Mouse (Mus musculus): ENCODE data around the gene Msln. TPM values are rescaled to one million over a fixed set of nuclear protein-coding genes. Genes with fewer than 3 reads are reported as not detected.

Gene Msln
- total and polyA plus RNA-seq, 3 experiments: not detected

- Histone ChIP-seq H3K9ac (ENCODE audit: insufficient read depth, low read depth) (no peak overlapping the region), H3K4me2 (ENCODE audit: insufficient read depth, low read depth, poor library complexity, severe bottlenecking) (no peak overlapping the region), H3K4me3 (replicated peaks in 1 of 3; ENCODE audit: low read depth in 2 of 3, low read length in 2 of 3, poor library complexity in 1 of 3) (no peak overlapping the region), H3K9me3 (replicated peaks; ENCODE audit: low read length) (no peaks in the 10 kb centered on the region), H3K4me1 (ENCODE audit: control insufficient read depth in 1 of 2, insufficient read depth in 2 of 2) (no peaks in the 10 kb centered on the region), H3K27ac (ENCODE audit: insufficient read depth, low read depth) (no peak overlapping the region), H3K27me3 (replicated peaks) (peaks cover 97% of the 10 kb centered on the region), H3K79me2 (replicated peaks; ENCODE audit: control insufficient read depth, extremely low read depth, insufficient read depth, poor library complexity, severe bottlenecking) (no peaks in the 10 kb centered on the region), H3K36me3 (replicated peaks in 1 of 2; ENCODE audit: control insufficient read depth in 1 of 2, insufficient read depth in 1 of 2, low read length in 1 of 2) (no peaks in the 10 kb centered on the region)
- no peak for TF ChIP-seq RCOR1 (conservative IDR thresholded peaks at IDR 0.05; ENCODE audit: low read depth, low read length)
- no peak for TF ChIP-seq SMC3 (IDR thresholded peaks at IDR 0.05; ENCODE audit: low read depth, low read length)
- no peak for TF ChIP-seq CHD1 (IDR thresholded peaks at IDR 0.05; ENCODE audit: low read depth, low read length)
- no peak for TF ChIP-seq GABPA (IDR thresholded peaks at IDR 0.05; ENCODE audit: insufficient replicate concordance, low read depth, low read length)
- TF ChIP-seq KAT2A (IDR thresholded peaks at IDR 0.05; ENCODE audit: insufficient replicate concordance, low read length): no peak
- TF ChIP-seq ZKSCAN1 (IDR thresholded peaks at IDR 0.05; ENCODE audit: borderline replicate concordance, low read depth, low read length): no peak
- no peak for TF ChIP-seq NRF1 (IDR thresholded peaks at IDR 0.05; ENCODE audit: low read depth, low read length)
- no peak for TF ChIP-seq MXI1 (IDR thresholded peaks at IDR 0.05; ENCODE audit: low read depth, low read length)
- no peak for TF ChIP-seq SIN3A (IDR thresholded peaks at IDR 0.05; ENCODE audit: low read length)
- no peak for TF ChIP-seq ETS1 (conservative IDR thresholded peaks at IDR 0.05; ENCODE audit: low read depth, low read length)
- no peak for DNase-seq (ENCODE audit: extremely low read depth)
- dilution Hi-C loops (cut with MboI; ENCODE audit: extremely low pct_ligation_motif_present, extremely low pct_unique_long_range_greater_than_20kb, low sequenced_read_pairs): no loop called here
- in situ Hi-C loops (cut with MboI; ENCODE audit: low pct_ligation_motif_present, low pct_unique_long_range_greater_than_20kb, low sequenced_read_pairs): no loop called here
These were observed 2.4 kb upstream of the Msln start for GRCm38 (mm10) chr17:25756378-25757242.

- Histone ChIP-seq H3K79me2 (replicated peaks; ENCODE audit: control insufficient read depth, extremely low read depth, insufficient read depth, poor library complexity, severe bottlenecking) (no peaks in the 10 kb centered on the region), H3K27me3 (replicated peaks) (peaks cover 98% of the 10 kb centered on the region), H3K4me3 (replicated peaks in 1 of 3; ENCODE audit: low read depth in 2 of 3, low read length in 2 of 3, poor library complexity in 1 of 3) (no peak overlapping the region), H3K4me2 (ENCODE audit: insufficient read depth, low read depth, poor library complexity, severe bottlenecking) (no peak overlapping the region), H3K27ac (ENCODE audit: insufficient read depth, low read depth) (no peak overlapping the region), H3K9ac (ENCODE audit: insufficient read depth, low read depth) (no peak overlapping the region), H3K36me3 (replicated peaks in 1 of 2; ENCODE audit: control insufficient read depth in 1 of 2, insufficient read depth in 1 of 2, low read length in 1 of 2) (no peaks in the 10 kb centered on the region), H3K4me1 (ENCODE audit: control insufficient read depth in 1 of 2, insufficient read depth in 2 of 2) (no peaks in the 10 kb centered on the region), H3K9me3 (replicated peaks; ENCODE audit: low read length) (no peaks in the 10 kb centered on the region)
- in situ Hi-C loops (cut with MboI; ENCODE audit: low pct_ligation_motif_present, low pct_unique_long_range_greater_than_20kb, low sequenced_read_pairs) (no loop called here), dilution Hi-C loops (cut with MboI; ENCODE audit: extremely low pct_ligation_motif_present, extremely low pct_unique_long_range_greater_than_20kb, low sequenced_read_pairs) (no loop called here)
- TF ChIP-seq ETS1 (conservative IDR thresholded peaks at IDR 0.05; ENCODE audit: low read depth, low read length) (no peak), MYC (IDR thresholded peaks at IDR 0.05; ENCODE audit: low read depth, low read length) (no peak), CTCF (conservative IDR thresholded peaks at IDR 0.05 in 1 of 2, IDR thresholded peaks at IDR 0.05 in 1 of 2; ENCODE audit: low read depth in 2 of 2, low read length in 2 of 2) (no peak), UBTF (IDR thresholded peaks at IDR 0.05; ENCODE audit: low read depth, low read length) (no peak), TCF12 (IDR thresholded peaks at IDR 0.05; ENCODE audit: low read depth, low read length) (no peak), USF2 (conservative IDR thresholded peaks at IDR 0.05; ENCODE audit: low read depth, low read length) (no peak), GABPA (IDR thresholded peaks at IDR 0.05; ENCODE audit: insufficient replicate concordance, low read depth, low read length) (no peak), KAT2A (IDR thresholded peaks at IDR 0.05; ENCODE audit: insufficient replicate concordance, low read length) (no peak), ZNF384 (IDR thresholded peaks at IDR 0.05; ENCODE audit: low read depth, low read length) (no peak), CHD1 (IDR thresholded peaks at IDR 0.05; ENCODE audit: low read depth, low read length) (no peak), RAD21 (IDR thresholded peaks at IDR 0.05; ENCODE audit: low read depth, low read length) (no peak), SMC3 (IDR thresholded peaks at IDR 0.05; ENCODE audit: low read depth, low read length) (no peak), MXI1 (IDR thresholded peaks at IDR 0.05; ENCODE audit: low read depth, low read length) (no peak), MAX (IDR thresholded peaks at IDR 0.05; ENCODE audit: low read length) (no peak), MAZ (IDR thresholded peaks at IDR 0.05; ENCODE audit: low read depth, low read length) (no peak), SIN3A (IDR thresholded peaks at IDR 0.05; ENCODE audit: low read length) (no peak), JUND (conservative IDR thresholded peaks at IDR 0.05; ENCODE audit: low read depth, low read length) (no peak)
- DNase-seq (ENCODE audit: extremely low read depth): no peak
These were observed 1.6 kb upstream of the Msln start for GRCm38 (mm10) chr17:25755627-25756377.

Data from CH12.LX (cell line).